Mouse (Mus musculus): ENCODE results near the gene Gm28360. TPM values are rescaled to one million over a fixed set of nuclear protein-coding genes. Genes with fewer than 3 reads are reported as not detected.

The Gm28360 gene
- polyA plus RNA-seq (2014; fragmentation: Illumina TruSeq; extraction: RNeasy Lipid Tissue Mini Kit (QIAGEN cat#74804); ENCODE audit: low read depth, low replicate concordance) = not detected

DNA sequence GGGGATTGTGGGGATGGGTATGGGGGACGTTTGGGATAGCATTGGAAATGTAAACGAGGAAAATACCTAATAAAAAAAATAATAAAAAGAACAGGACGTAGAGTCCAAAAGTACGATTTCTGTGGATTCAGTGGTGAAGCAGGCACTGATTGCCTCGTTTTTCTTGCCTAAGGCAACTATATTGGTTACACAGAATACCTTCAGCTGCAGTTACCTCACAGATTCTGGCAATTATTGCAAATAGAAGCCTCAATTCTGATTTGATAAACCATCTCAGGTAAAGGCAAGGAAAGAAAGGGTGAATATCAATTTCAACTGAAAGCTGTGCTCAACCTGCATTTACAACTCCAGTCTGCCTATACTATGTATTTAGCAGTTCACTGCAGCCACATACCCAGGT is at the start of gene Gm28360:
Gm28360 (plus strand) TSS at position 301 of the 400 bp plus-strand sequence.

DNA sequence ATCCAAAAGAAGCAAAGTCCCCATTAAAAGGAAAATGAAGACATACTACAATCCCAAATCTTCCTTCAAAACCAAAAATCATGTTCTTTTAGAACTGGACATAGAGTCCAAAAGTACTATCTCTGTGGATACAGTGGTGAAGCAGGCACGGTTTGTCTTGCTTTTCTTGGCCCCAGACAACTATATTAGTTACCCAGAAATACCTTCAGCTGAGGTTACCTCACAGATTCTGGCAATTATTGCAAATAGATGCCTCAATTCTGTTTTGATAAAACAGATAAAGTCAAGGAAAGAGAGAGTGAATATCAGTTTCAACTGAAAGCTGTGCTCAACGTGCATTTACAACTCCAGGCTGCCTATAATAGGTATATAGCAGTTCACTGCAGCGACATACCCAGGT is 49.0 kb upstream of the Gm28360 start, which contains the start of gene B020011L13Rik:
B020011L13Rik (plus strand) TSS at position 301 of the 400 bp plus-strand sequence.

Other genes with a start within 250 kb of the Gm28360 start
- gene Gm28363, start 132.9 kb upstream of the Gm28360 start, polyA plus RNA-seq (2014; fragmentation: Illumina TruSeq; extraction: RNeasy Lipid Tissue Mini Kit (QIAGEN cat#74804); ENCODE audit: low read depth, low replicate concordance) = not detected
- not detected for gene B020011L13Rik, start 48.9 kb upstream of the Gm28360 start, polyA plus RNA-seq (2014; fragmentation: Illumina TruSeq; extraction: RNeasy Lipid Tissue Mini Kit (QIAGEN cat#74804); ENCODE audit: low read depth, low replicate concordance)
- not detected for gene Gm28168, start 97.9 kb downstream of the Gm28360 start, polyA plus RNA-seq (2014; fragmentation: Illumina TruSeq; extraction: RNeasy Lipid Tissue Mini Kit (QIAGEN cat#74804); ENCODE audit: low read depth, low replicate concordance)
- gene Gm7145, start 135.9 kb downstream of the Gm28360 start, polyA plus RNA-seq (2014; fragmentation: Illumina TruSeq; extraction: RNeasy Lipid Tissue Mini Kit (QIAGEN cat#74804); ENCODE audit: low read depth, low replicate concordance) = not detected

All from sigmoid colon, adult 10 weeks (tissue).